Mouse (Mus musculus): ENCODE data around the gene Mtx3. TPM values are rescaled to one million over a fixed set of nuclear protein-coding genes. Genes with fewer than 3 reads are reported as not detected.
"Not testable (repeated sequence)": the region's sequence is repeated elsewhere in the genome, so short reads cannot be mapped to it uniquely, and the experiment has no call there.

The Mtx3 gene
- 22.6 and 25.0 TPM in 2 replicates for total RNA-seq (2021)
- long read RNA-seq, partial matches to known transcripts, result 0 of 2 reads
- long read RNA-seq, other reads (novel, unspliced or antisense), result 2 of 2 reads

- peak; percentile 87 for DNase-seq
These were observed at the start of gene Mtx3 for GRCm38 (mm10) chr13:92844586-92845221. Gene Mtx3 (plus strand): TSS chr13:92844760.

- DNase-seq, result no peak
These were observed 45.7 kb upstream of the Mtx3 start for GRCm38 (mm10) chr13:92798830-92799229.

- no peak for DNase-seq
These were observed 45.1 kb upstream of the Mtx3 start for GRCm38 (mm10) chr13:92799306-92799925.

- DNase-seq, result no peak
These were observed 37.8 kb upstream of the Mtx3 start for GRCm38 (mm10) chr13:92806785-92807184.

GRCm38 (mm10) chr13:92807849-92808248 lies 36.7 kb upstream of the Mtx3 start:
- DNase-seq, result no peak

- DNase-seq, result not testable (repeated sequence)
These were observed 34.0 kb upstream of the Mtx3 start for GRCm38 (mm10) chr13:92810592-92810991.

- no peak for DNase-seq
These were observed 28.2 kb upstream of the Mtx3 start for GRCm38 (mm10) chr13:92816329-92816728.

- DNase-seq, result no peak
These were observed 27.2 kb upstream of the Mtx3 start for GRCm38 (mm10) chr13:92817357-92817756.

- DNase-seq, result no peak
These were observed 15.7 kb upstream of the Mtx3 start for GRCm38 (mm10) chr13:92828820-92829219.

- DNase-seq, result no peak
These were observed 11.4 kb upstream of the Mtx3 start for GRCm38 (mm10) chr13:92833162-92833561.

- no peak for DNase-seq
These were observed 1.9 kb downstream of the Mtx3 start for GRCm38 (mm10) chr13:92846438-92846837.

GRCm38 (mm10) chr13:92847336-92847735 lies 2.8 kb downstream of the Mtx3 start:
- DNase-seq, result no peak

- DNase-seq, result no peak
These were observed 3.4 kb downstream of the Mtx3 start for GRCm38 (mm10) chr13:92848002-92848401.

GRCm38 (mm10) chr13:92855901-92856300 lies 11.3 kb downstream of the Mtx3 start:
- DNase-seq, result no peak

- DNase-seq, result no peak
These were observed 14.2 kb downstream of the Mtx3 start for GRCm38 (mm10) chr13:92858808-92859207.

GRCm38 (mm10) chr13:92859959-92860358 lies 15.4 kb downstream of the Mtx3 start:
- DNase-seq, result no peak

GRCm38 (mm10) chr13:92865358-92865757 lies 20.8 kb downstream of the Mtx3 start:
- no peak for DNase-seq

- no peak for DNase-seq
These were observed 22.1 kb downstream of the Mtx3 start for GRCm38 (mm10) chr13:92866680-92867079.

- no peak for DNase-seq
These were observed 35.0 kb downstream of the Mtx3 start for GRCm38 (mm10) chr13:92879514-92879913.

- no peak for DNase-seq
These were observed 35.4 kb downstream of the Mtx3 start for GRCm38 (mm10) chr13:92879933-92880332.

GRCm38 (mm10) chr13:92880589-92880988 lies 36.0 kb downstream of the Mtx3 start:
- DNase-seq, result no peak

GRCm38 (mm10) chr13:92882271-92882985 lies 37.9 kb downstream of the Mtx3 start:
- DNase-seq, result peak; percentile 23

GRCm38 (mm10) chr13:92882986-92883720 lies 38.6 kb downstream of the Mtx3 start:
- DNase-seq, result no peak

Measured in adrenal gland, postnatal 25 days (tissue).